Mouse (Mus musculus) thymus, adult 2 months (tissue): Measurements from ENCODE around the gene Klf15. TPM values are rescaled to one million over a fixed set of nuclear protein-coding genes. Genes with fewer than 3 reads are reported as not detected.

Source experiments
- DNase-seq: peaks from one replicate; pipeline ENCODE4 v3.0.0; 2021
- H3K27ac ChIP-seq: fragments of 200-500 bp; 2 replicates; pipeline ENCODE4 v1.5.1; 2012; ENCODE audit warnings: low read length, control low read depth; ENCODE audit not compliant: control insufficient read depth, insufficient read depth
- H3K27me3 ChIP-seq: fragments of 200-500 bp; 2 replicates; pipeline ENCODE4 v1.6.1; 2012; ENCODE audit warnings: mild to moderate bottlenecking, low read length, moderate library complexity, mixed read lengths; ENCODE audit not compliant: control insufficient read depth, insufficient read depth
- H3K36me3 ChIP-seq: fragments of 200-500 bp; 2 replicates; pipeline ENCODE4 v1.6.1; 2012; ENCODE audit warnings: mild to moderate bottlenecking, low read length, moderate library complexity; ENCODE audit not compliant: control insufficient read depth, insufficient read depth
- H3K4me1 ChIP-seq: fragments of 200-500 bp; replicated peaks from 2 replicates; pipeline ENCODE4 v1.6.1; 2012; ENCODE audit warnings: low read length; ENCODE audit not compliant: control insufficient read depth, insufficient read depth
- H3K4me3 ChIP-seq: fragments of 200-500 bp; 2 replicates; pipeline ENCODE4 v1.5.1; 2012; ENCODE audit warnings: mild to moderate bottlenecking, low read length, control low read depth, moderate library complexity; ENCODE audit not compliant: control insufficient read depth, insufficient read depth
- CTCF ChIP-seq: fragments of 200-500 bp; IDR thresholded peaks from 2 replicates; pipeline ENCODE4 v1.5.1; 2012; ENCODE audit warnings: mild to moderate bottlenecking, control low read depth, low read length, moderate library complexity, borderline replicate concordance; ENCODE audit not compliant: control insufficient read depth, poor library complexity, insufficient read depth; ENCODE audit errors: extremely low read depth
- POLR2A ChIP-seq: fragments of 200-500 bp; IDR thresholded peaks from 2 replicates; pipeline ENCODE4 v1.6.1; 2012; ENCODE audit warnings: mild to moderate bottlenecking, low read length, control low read depth, moderate library complexity; ENCODE audit not compliant: control insufficient read depth, poor library complexity, insufficient read depth; ENCODE audit errors: extremely low read depth
- WGBS: fragments of 180-500 bp; shearing (Covaris S2); methylation state at CpG from one replicate; pipeline ENCODE4 v1.1.7; 2018; 5-methylcytosine and 5-hydroxymethylcytosine counted together
- polyA plus RNA-seq: library from polyadenylated mRNA; depleted of rRNA; stranded (reverse); fragments of >200 nt; gene quantifications from 2 replicates; pipeline ENCODE4 v1.2.3, GENCODE M21; 2012

The Klf15 gene
- polyA plus RNA-seq, 1 experiment, result 23.8 TPM

DNA sequence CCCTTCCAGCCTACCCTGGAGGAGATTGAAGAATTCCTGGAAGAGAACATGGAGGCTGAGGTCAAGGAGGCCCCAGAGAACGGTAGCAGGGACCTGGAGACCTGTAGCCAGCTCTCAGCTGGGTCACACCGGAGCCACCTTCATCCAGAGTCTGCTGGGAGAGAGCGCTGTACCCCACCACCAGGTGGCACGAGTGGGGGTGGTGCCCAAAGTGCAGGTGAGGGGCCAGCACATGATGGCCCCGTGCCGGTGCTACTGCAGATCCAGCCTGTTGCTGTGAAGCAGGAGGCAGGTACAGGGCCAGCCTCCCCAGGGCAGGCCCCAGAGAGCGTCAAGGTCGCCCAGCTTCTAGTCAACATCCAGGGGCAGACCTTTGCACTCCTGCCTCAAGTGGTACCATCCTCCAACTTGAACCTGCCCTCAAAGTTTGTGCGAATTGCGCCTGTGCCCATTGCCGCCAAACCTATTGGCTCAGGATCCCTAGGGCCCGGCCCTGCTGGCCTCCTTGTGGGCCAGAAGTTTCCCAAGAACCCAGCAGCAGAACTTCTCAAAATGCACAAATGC is 4.6 kb downstream of the Klf15 start:
- no peak overlapping the region for H3K4me3 ChIP-seq
- TF ChIP-seq CTCF, result no peak
- H3K36me3 ChIP-seq, result no peaks in the 10 kb centered on the region
- WGBS, result 94% methylated on average over 12 of the region's 12 CpGs
- H3K27me3 ChIP-seq, result no peaks in the 10 kb centered on the region; the same call in 1 of the 2 replicates
- 0 out of 2 replicates have a peak, but pooled peaks cover 6% of the 10 kb centered on the region for H3K4me1 ChIP-seq
- no peak for DNase-seq
- no peak overlapping the region for H3K27ac ChIP-seq

DNA sequence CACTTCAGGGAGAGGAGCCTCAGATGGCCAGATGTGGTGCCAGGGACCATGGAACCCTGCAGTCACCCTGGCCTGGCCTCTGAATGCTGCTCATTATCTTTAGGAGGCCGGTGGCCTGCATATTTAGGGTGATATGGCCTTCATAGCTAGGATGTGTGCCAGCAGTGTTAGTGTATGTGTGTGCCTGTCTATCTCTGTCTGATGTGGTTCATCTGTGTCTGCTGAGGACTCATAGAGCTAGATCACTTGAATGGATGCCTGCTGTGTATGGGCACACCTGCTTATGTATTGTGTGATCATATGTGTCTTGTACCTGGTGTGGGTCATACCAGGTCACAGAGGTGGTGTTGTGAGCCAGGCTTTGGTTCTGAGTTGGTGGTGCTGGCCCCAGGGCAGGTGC is 5.8 kb downstream of the Klf15 start:
- Histone ChIP-seq H3K4me3 (no peak overlapping the region), H3K36me3 (no peaks in the 10 kb centered on the region), H3K27ac (no peak overlapping the region), H3K27me3 (no peaks in the 10 kb centered on the region; the same call in 1 of the 2 replicates), H3K4me1 (no peaks in the 10 kb centered on the region)
- TF ChIP-seq POLR2A, result no peak
- DNase-seq, result no peak
- WGBS, result 89% methylated on average over 1 of the region's 1 CpGs

DNA sequence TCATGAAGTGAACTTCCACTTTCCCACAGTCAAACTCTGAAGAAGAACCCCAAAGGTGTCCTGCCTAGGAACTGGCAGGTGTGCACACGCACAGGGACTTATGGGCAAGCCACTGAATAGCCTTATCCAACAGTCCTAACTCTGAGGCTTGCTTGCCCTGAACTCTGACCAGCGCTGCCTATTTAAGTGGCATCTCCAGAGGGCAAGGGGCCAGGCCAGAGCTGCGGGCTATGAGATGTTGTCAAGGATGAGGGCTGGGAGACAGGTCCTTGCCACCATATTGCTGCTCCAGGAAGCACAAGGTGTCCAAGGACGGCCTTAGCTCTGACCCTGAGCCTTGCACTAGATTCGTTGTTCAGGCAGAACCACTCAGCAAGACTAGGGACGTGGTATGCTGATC is 6.7 kb downstream of the Klf15 start:
- H3K4me1 ChIP-seq, result no peaks in the 10 kb centered on the region
- H3K27me3 ChIP-seq, result no peaks in the 10 kb centered on the region
- WGBS, result 92% methylated on average over 6 of the region's 6 CpGs
- TF ChIP-seq CTCF, result no peak
- no peak for TF ChIP-seq POLR2A
- no peak for DNase-seq
- no peak overlapping the region for H3K27ac ChIP-seq
- H3K4me3 ChIP-seq, result no peak overlapping the region
- no peaks in the 10 kb centered on the region for H3K36me3 ChIP-seq

DNA sequence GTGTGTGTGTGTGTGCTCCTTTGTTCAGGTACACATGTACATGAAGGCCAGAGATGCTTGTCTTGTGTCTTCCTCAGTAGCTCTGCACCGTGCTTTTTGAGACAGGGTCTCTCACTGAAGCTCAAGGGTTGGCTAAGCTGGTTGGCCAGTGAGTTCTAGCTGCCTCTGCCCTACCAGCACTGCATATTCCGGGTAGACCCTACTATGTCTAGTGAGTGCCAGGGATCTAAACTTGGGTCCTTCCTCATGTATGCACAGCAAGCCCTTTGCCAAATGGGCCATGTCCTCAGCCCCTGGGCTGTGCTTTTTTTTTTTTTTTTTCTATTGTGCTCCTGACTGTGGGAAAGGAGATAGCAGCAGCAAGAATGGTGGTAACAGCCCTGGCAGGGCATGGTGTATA is 7.9 kb downstream of the Klf15 start:
- DNase-seq, result no peak
- Histone ChIP-seq H3K4me1 (no peaks in the 10 kb centered on the region), H3K36me3 (no peaks in the 10 kb centered on the region), H3K4me3 (no peak overlapping the region), H3K27me3 (no peaks in the 10 kb centered on the region), H3K27ac (no peak overlapping the region)
- WGBS, result 92% methylated on average over 2 of the region's 2 CpGs
- TF ChIP-seq POLR2A (no peak), CTCF (no peak)

DNA sequence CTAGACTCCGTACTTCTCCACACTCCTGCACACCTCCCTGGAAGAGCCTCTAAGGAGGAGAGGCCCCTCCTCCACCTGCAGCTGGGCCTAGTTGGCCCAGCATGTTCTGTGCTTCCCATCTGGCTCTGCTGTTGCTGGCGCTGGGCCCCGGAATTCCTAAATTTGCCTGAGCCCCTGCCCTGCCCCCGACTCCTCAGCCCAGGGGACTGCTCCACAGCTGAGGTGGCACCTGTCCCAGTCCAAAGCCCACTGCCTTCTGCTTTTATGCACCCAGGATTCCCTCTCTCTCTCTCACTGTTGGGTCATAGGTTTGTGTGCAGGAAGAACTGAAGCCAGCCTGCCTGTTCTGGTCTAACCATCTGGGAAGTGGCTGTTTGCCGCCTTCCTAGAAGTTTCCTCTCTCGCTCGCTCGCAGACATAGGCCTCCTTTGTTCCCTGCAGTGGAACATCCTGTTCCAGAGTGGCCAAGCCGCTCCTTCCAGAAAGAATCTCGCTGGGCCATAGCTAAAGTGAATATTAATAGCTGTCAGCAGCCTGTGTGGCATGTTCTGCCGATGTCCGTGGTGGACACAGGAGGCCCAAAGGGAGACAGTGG is 8.7 kb downstream of the Klf15 start:
- H3K4me3 ChIP-seq, result no peak overlapping the region
- no peaks in the 10 kb centered on the region for H3K27me3 ChIP-seq
- whole genome bisulfite sequencing, result 82% methylated on average over 12 of the region's 12 CpGs
- H3K4me1 ChIP-seq, result no peaks in the 10 kb centered on the region
- H3K27ac ChIP-seq, result no peak overlapping the region
- no peaks in the 10 kb centered on the region for H3K36me3 ChIP-seq
- TF ChIP-seq POLR2A (no peak), CTCF (no peak)
- DNase-seq, result no peak

DNA sequence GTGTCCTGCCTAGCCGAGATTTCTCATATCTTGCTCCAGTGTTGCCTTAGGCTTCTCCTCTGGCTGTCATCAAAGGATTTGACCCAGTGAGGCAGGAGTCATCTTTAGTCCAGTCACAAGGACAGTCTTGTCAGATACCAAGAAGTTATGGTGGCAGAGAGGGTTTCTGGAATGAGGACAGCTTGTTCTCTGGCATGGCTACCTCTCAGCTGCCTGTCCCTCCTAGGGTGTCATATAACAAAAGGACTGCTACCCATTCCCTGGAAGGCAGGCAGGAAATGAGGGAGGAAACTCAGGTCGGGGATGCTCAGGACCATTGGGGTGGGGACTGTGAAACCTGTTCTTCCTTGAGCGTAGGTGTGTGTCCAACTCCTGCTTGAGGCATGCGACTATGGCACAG is 9.7 kb downstream of the Klf15 start:
- H3K27me3 ChIP-seq, result no peaks in the 10 kb centered on the region

DNA sequence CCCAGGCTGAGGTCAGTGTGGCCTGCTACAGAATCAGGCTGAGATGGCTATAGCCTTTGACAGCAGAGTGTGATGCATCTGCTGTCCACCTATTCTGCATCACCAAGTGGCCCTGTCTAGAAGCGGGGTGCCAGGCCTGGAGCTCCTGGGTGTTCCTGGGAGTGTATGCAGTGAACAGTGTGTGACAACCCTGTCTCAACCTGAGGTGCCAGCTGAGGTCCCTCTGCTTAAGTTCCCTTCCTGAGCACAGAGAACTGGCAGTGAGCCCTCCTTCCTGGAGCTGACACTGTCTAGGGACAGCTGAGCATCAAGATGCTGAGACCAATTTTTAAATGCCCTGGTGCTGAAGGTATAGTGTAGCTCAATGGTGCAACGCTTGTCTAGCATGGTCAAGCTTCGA is 10.3 kb downstream of the Klf15 start:
- no peaks in the 10 kb centered on the region; the same call in 1 of the 2 replicates for H3K4me1 ChIP-seq
- DNase-seq, result no peak
- H3K36me3 ChIP-seq, result no peaks in the 10 kb centered on the region
- WGBS, result 96% methylated on average over 3 of the region's 3 CpGs
- H3K27me3 ChIP-seq, result no peaks in the 10 kb centered on the region
- H3K27ac ChIP-seq, result no peak overlapping the region
- no peak overlapping the region for H3K4me3 ChIP-seq
- TF ChIP-seq CTCF (no peak), POLR2A (no peak)

More for the DNA sequence above, 9.7 kb downstream of the Klf15 start:
- H3K4me3 ChIP-seq, result no peak overlapping the region
- no peaks in the 10 kb centered on the region for H3K36me3 ChIP-seq
- TF ChIP-seq POLR2A, result no peak
- no peak for TF ChIP-seq CTCF
- DNase-seq, result no peak
- WGBS, result 81% methylated on average over 4 of the region's 4 CpGs
- H3K27ac ChIP-seq, result no peak overlapping the region
- no peaks in the 10 kb centered on the region; the same call in 1 of the 2 replicates for H3K4me1 ChIP-seq
